Mouse (Mus musculus): ENCODE results near the gene Topbp1. TPM values are rescaled to one million over a fixed set of nuclear protein-coding genes. Genes with fewer than 3 reads are reported as not detected.

Topbp1 gene
- polyA plus RNA-seq, 1 experiment from 2014 or later: 20.6 TPM

- no peaks in the 10 kb centered on the region for H3K9me3 ChIP-seq
- no peaks in the 10 kb centered on the region for H3K27me3 ChIP-seq
- H3K4me3 ChIP-seq: no peak overlapping the region
- no peak overlapping the region for H3K4me2 ChIP-seq
- WGBS: 83% methylated on average over 7 of the region's 7 CpGs
- H3K36me3 ChIP-seq: no peaks in the 10 kb centered on the region
- H3K27ac ChIP-seq (replicated peaks): no peak overlapping the region
- H3K9ac ChIP-seq: no peak overlapping the region
- ATAC-seq (ENCODE audit: low read depth): no peak
- 0 out of 2 replicates have a peak, but pooled peaks cover 5% of the 10 kb centered on the region for H3K4me1 ChIP-seq (replicated peaks)
These were observed 71.6 kb downstream of the Topbp1 start for GRCm38 (mm10) chr9:103376346-103377320.

DNA sequence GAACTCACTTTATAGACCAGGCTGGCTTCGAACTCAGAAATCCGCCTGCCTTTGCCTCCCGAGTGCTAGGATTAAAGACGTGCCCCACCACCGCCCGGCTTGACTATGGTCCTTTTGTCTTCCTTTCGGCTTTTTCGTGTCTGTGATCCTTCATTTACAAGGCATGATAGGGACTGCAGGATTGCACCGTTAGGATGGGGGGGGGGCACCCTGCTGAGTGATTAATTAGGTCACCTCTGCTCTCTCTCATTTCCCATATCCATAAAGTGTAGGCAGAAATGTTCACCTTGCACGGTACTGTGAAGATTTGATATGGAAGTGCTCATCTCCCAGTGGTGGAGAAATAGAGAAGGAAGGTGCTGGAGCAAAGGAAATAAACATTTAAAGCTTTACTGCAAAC is 73.7 kb downstream of the Topbp1 start:
- Histone ChIP-seq H3K4me1 (replicated peaks) (0 out of 2 replicates have a peak, but pooled peaks cover 5% of the 10 kb centered on the region), H3K4me3 (no peak overlapping the region), H3K9me3 (no peaks in the 10 kb centered on the region), H3K4me2 (no peak overlapping the region), H3K27me3 (no peaks in the 10 kb centered on the region), H3K36me3 (no peaks in the 10 kb centered on the region), H3K9ac (no peak overlapping the region), H3K27ac (replicated peaks) (no peak overlapping the region)
- WGBS: 37% methylated on average over 10 of the region's 10 CpGs
- ATAC-seq (ENCODE audit: low read depth): no peak

GRCm38 (mm10) chr9:103379199-103379598 is 74.2 kb downstream of the Topbp1 start:
- H3K27me3 ChIP-seq: no peaks in the 10 kb centered on the region
- no peak overlapping the region for H3K4me3 ChIP-seq
- H3K36me3 ChIP-seq: no peaks in the 10 kb centered on the region
- 73% methylated on average over 9 of the region's 9 CpGs for whole genome bisulfite sequencing
- H3K4me2 ChIP-seq: no peak overlapping the region
- no peaks in the 10 kb centered on the region for H3K9me3 ChIP-seq
- ATAC-seq (ENCODE audit: low read depth): no peak
- 0 out of 2 replicates have a peak, but pooled peaks cover 5% of the 10 kb centered on the region for H3K4me1 ChIP-seq (replicated peaks)
- no peak overlapping the region for H3K27ac ChIP-seq (replicated peaks)
- no peak overlapping the region for H3K9ac ChIP-seq

GRCm38 (mm10) chr9:103380566-103380965 is 75.6 kb downstream of the Topbp1 start:
- Histone ChIP-seq H3K9me3 (no peaks in the 10 kb centered on the region), H3K27me3 (no peaks in the 10 kb centered on the region), H3K27ac (replicated peaks) (no peak overlapping the region), H3K4me1 (replicated peaks) (0 out of 2 replicates have a peak, but pooled peaks cover 5% of the 10 kb centered on the region), H3K9ac (no peak overlapping the region), H3K4me2 (no peak overlapping the region), H3K36me3 (no peaks in the 10 kb centered on the region), H3K4me3 (no peak overlapping the region)
- 83% methylated on average over 4 of the region's 4 CpGs for WGBS
- ATAC-seq (ENCODE audit: low read depth): no peak

DNA sequence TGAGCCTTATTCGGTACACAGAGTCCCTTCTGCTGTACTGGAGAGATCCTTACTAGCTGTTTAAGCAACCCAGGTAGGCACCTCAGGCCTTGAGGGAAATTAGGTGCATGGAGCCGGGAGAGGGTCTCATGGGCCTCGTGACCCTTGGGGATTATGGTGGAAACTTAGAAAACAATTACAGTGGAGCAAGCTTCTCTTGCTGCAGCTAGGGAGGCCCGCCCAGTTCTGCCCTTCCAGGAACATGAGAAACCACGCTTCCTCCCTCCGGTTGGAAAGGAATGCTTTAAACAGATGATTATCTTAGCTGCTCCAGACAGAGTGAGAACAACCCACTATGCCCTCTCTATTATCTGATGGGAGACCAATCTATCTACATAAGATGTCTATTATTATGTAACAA is 78.0 kb downstream of the Topbp1 start:
- Histone ChIP-seq H3K27me3 (no peaks in the 10 kb centered on the region), H3K9ac (no peak overlapping the region), H3K4me3 (no peak overlapping the region), H3K4me1 (replicated peaks) (peaks cover 17% of the 10 kb centered on the region), H3K27ac (replicated peaks) (no peak overlapping the region), H3K4me2 (no peak overlapping the region), H3K9me3 (no peaks in the 10 kb centered on the region), H3K36me3 (no peaks in the 10 kb centered on the region)
- 77% methylated on average over 6 of the region's 6 CpGs for WGBS
- no peak for ATAC-seq (ENCODE audit: low read depth)

DNA sequence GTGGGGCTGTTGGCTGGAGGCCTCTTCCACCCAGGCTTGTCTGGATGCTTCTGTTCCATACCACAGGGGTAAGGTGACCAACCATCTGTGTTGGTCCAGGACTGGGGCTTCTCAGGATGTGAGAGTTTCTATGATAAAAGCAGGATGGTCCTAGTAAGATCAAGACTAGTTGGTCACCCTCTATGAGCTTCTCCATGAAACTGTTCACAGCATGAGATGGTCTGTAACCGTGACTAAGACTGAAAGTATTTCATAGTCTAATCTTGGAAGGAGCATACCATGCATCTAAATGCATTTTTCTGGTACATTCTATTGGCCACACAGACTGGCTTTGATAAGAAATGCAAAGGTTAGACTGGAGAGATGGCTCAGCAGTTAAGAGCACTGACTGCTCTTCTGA is 78.6 kb downstream of the Topbp1 start:
- Histone ChIP-seq H3K9ac (no peak overlapping the region), H3K4me3 (no peak overlapping the region), H3K4me2 (no peak overlapping the region), H3K9me3 (no peaks in the 10 kb centered on the region), H3K27ac (replicated peaks) (no peak overlapping the region), H3K4me1 (replicated peaks) (peaks cover 17% of the 10 kb centered on the region), H3K27me3 (no peaks in the 10 kb centered on the region), H3K36me3 (no peaks in the 10 kb centered on the region)
- ATAC-seq (ENCODE audit: low read depth): no peak
- WGBS: 95% methylated on average over 1 of the region's 1 CpGs

DNA sequence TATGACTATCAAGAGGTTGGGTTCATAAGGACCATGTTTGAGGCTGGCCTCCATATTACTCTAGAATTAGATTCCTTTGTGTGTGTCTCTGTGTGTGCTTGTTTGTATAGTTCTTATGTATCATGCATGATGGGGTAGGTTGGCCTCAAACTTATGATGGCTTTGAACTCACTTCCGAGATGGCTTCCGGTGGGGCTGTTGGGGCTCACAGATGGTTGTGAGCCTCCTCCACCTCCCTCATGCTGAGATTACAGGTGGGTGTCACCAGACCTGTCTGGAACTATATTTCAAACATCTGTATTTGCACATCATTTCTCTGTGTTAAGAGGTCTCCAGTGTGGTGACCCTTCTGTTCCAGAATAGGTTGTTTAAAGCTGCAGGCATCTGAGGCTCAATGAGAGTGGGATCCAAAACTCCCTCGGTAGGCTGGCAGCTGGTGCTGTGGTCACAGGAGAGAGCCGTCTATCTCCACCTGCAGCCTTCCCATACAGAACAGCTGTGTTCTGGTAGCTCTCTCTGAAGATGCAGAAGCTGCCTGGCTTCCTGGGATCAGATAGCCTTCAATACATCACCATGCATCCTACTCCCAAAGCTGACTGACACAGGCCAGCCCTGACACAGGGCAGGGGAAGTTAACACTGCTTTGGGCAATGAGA is 79.3 kb downstream of the Topbp1 start:
- Histone ChIP-seq H3K4me1 (replicated peaks) (peaks cover 13% of the 10 kb centered on the region), H3K27me3 (no peaks in the 10 kb centered on the region), H3K4me3 (no peak overlapping the region), H3K9ac (no peak overlapping the region), H3K36me3 (no peaks in the 10 kb centered on the region), H3K9me3 (no peaks in the 10 kb centered on the region), H3K27ac (replicated peaks) (no peak overlapping the region), H3K4me2 (no peak overlapping the region)
- 82% methylated on average over 4 of the region's 4 CpGs for WGBS
- ATAC-seq (ENCODE audit: low read depth): no peak

DNA sequence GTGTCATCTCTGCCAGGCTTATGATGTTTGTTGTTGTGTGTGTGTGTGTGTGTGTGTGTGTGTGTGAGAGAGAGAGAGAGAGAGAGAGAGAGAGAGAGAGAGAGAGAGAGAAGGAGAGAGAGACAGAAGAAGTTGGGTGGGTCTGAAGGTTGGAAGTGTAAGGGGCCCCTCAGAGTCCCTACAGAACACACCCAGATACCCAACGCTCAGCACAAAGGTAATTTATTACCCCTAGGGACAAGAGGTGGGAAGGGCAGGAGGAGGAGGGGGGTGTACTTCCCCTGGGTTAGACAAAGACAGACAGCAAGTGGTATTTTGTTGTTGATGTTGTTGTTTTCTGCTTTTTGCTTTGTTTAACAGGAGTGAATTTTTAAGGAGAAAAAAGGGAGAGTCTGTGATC is 80.6 kb downstream of the Topbp1 start:
- ATAC-seq (ENCODE audit: low read depth): no peak
- H3K27ac ChIP-seq (replicated peaks): no peak overlapping the region
- no peaks in the 10 kb centered on the region for H3K9me3 ChIP-seq
- no peaks in the 10 kb centered on the region for H3K36me3 ChIP-seq
- no peak overlapping the region for H3K4me2 ChIP-seq
- H3K27me3 ChIP-seq: no peaks in the 10 kb centered on the region
- 10% methylated on average over 1 of the region's 1 CpGs for WGBS
- no peak overlapping the region for H3K4me3 ChIP-seq
- no peak overlapping the region for H3K9ac ChIP-seq
- peaks cover 13% of the 10 kb centered on the region for H3K4me1 ChIP-seq (replicated peaks)

GRCm38 (mm10) chr9:103386573-103386972 is 81.6 kb downstream of the Topbp1 start:
- no peak overlapping the region for H3K4me3 ChIP-seq
- H3K9me3 ChIP-seq: no peaks in the 10 kb centered on the region
- H3K36me3 ChIP-seq: no peaks in the 10 kb centered on the region
- WGBS: 37% methylated on average over 5 of the region's 5 CpGs
- no peak overlapping the region for H3K27ac ChIP-seq (replicated peaks)
- no peaks in the 10 kb centered on the region for H3K27me3 ChIP-seq
- peaks cover 13% of the 10 kb centered on the region for H3K4me1 ChIP-seq (replicated peaks)
- H3K9ac ChIP-seq: no peak overlapping the region
- no peak for ATAC-seq (ENCODE audit: low read depth)
- no peak overlapping the region for H3K4me2 ChIP-seq

DNA sequence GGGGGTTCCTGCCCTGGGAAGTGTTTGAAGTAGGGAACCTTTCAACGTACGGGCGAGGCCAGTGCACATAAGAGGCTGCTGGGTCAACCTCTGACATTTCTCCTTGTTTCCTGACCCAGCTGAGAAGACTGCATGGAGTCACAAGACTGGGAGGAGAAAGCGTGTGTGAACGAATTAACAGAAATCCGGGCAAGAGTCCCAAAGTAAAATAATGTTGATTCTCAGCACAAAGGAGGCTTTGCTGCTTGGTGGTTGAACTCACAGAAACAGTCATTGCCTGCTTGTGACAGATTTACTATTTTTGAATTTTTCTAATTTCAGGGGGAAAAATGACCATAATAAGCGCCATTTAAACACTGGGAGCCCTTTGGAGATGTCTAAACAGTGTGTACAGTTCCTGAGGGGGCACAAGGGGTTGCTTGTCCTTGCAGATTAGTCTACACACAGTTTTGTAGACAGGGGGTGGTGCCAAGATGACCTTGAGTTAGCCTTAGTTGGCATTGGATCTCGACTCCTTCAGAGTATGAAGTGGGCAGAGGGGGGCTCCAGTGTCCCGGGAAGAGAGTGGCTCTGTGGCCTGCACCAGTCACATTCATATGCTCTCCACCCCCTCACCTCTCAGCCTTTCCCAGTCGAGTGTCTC is 82.1 kb downstream of the Topbp1 start:
- no peak overlapping the region for H3K27ac ChIP-seq (replicated peaks)
- 59% methylated on average over 10 of the region's 10 CpGs for WGBS
- ATAC-seq (ENCODE audit: low read depth): 0 out of 2 replicates have a peak, but pooled peaks have one; percentile 15

GRCm38 (mm10) chr9:103389261-103389660 is 84.2 kb downstream of the Topbp1 start:
- H3K4me1 ChIP-seq (replicated peaks): peaks cover 13% of the 10 kb centered on the region
- H3K36me3 ChIP-seq: no peaks in the 10 kb centered on the region
- 93% methylated on average over 6 of the region's 6 CpGs for WGBS
- no peak overlapping the region for H3K4me3 ChIP-seq
- H3K4me2 ChIP-seq: no peak overlapping the region
- H3K9ac ChIP-seq: no peak overlapping the region
- ATAC-seq (ENCODE audit: low read depth): no peak
- no peak overlapping the region for H3K27ac ChIP-seq (replicated peaks)
- no peaks in the 10 kb centered on the region for H3K27me3 ChIP-seq
- no peaks in the 10 kb centered on the region for H3K9me3 ChIP-seq

More for the DNA sequence above, 82.1 kb downstream of the Topbp1 start:
- Histone ChIP-seq H3K4me1 (replicated peaks) (peaks cover 13% of the 10 kb centered on the region), H3K4me3 (no peak overlapping the region), H3K9ac (no peak overlapping the region), H3K27me3 (no peaks in the 10 kb centered on the region), H3K9me3 (no peaks in the 10 kb centered on the region), H3K4me2 (no peak overlapping the region), H3K36me3 (no peaks in the 10 kb centered on the region)

- no peak overlapping the region for H3K4me2 ChIP-seq
- WGBS: 78% methylated on average over 6 of the region's 6 CpGs
- no peak overlapping the region for H3K27ac ChIP-seq (replicated peaks)
- H3K36me3 ChIP-seq: no peaks in the 10 kb centered on the region
- H3K9me3 ChIP-seq: no peaks in the 10 kb centered on the region
- H3K4me1 ChIP-seq (replicated peaks): peaks cover 8% of the 10 kb centered on the region
- no peak for ATAC-seq (ENCODE audit: low read depth)
- H3K4me3 ChIP-seq: no peak overlapping the region
- H3K27me3 ChIP-seq: no peaks in the 10 kb centered on the region
- H3K9ac ChIP-seq: no peak overlapping the region
These were observed 86.9 kb downstream of the Topbp1 start for GRCm38 (mm10) chr9:103391796-103392372.

Measured in neural tube, embryonic 13.5 days (tissue).